Mouse (Mus musculus): ENCODE data around the gene Dscam. TPM values are rescaled to one million over a fixed set of nuclear protein-coding genes. Genes with fewer than 3 reads are reported as not detected.

The Dscam gene
- total RNA-seq, 4 experiments from 2014 or later: 32.6 to 39.6 (median 34.8) TPM

DNA sequence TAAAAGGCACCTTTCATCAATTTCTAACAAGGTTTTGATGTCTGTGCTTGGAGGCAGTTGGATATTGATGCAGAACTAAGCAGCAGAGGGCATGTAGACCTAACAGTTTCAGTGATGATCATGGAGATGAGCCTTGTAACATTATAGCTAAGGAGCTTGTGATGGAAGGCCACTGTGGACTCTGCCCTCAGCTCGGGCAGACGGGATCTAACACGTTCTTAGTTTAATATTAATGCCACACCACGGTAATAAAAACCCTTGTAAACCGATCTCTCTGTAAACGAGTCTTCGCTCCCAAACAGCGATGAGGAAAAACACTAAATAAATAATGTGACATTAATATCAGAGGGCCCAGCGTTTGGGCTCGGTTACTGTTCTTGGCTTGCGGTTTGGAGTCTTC lies 569.8 kb downstream of the Dscam start:
- DNase-seq (ENCODE audit: low spot score in 2 of 2): no peak

DNA sequence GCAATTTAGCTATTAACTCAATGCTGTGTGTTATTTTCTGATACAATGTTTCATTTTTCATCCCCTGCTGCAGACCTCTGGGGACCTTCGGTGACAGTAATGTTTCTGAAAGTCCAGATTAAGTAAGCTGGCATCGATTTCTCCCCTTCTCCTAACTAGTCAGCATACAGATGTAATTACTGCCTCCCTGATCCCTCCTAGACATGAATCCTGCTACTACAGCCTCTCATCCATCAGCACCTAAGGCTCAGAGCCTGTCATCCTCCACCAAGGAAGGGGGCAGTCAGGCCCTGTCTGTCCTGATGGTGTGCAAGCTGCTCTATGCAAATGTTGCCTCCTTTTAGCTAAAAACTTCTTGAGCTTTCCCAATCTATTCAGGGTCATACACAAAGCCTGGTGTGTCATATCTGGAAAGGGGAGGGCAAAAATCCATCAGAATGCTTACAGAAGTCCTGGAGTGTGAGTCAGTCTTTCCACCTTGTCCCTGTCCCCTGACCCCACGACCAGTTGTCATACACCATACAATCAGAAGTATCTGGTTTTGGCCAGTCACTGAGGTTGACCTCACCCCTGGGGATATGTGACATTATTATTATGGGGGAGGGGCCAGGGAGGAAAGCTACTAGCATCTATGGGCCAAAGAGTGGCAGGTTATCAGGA lies 571.0 kb downstream of the Dscam start:
- DNase-seq (ENCODE audit: low spot score in 2 of 2): no peak

DNA sequence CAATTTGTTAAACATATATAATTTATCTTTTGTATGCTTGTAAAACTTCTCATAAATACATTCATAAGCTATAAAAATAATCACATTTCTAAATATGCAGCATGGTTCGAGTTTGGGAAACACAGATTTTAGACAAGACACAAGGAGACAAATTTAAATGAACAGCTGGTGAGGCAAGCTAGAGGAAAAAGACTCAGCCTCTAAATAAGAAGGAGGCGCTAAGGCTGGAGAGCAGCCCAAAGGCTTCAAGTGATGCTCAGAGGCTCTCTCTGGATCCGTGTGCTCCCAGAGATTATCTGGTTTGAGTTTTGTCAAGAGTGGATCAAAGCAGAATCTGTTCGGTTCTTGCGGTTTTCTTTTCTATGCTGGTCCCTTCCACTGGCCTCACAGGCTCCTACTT lies 594.7 kb downstream of the Dscam start:
- DNase-seq (ENCODE audit: low spot score in 2 of 2): peak; percentile 10 to 26

DNA sequence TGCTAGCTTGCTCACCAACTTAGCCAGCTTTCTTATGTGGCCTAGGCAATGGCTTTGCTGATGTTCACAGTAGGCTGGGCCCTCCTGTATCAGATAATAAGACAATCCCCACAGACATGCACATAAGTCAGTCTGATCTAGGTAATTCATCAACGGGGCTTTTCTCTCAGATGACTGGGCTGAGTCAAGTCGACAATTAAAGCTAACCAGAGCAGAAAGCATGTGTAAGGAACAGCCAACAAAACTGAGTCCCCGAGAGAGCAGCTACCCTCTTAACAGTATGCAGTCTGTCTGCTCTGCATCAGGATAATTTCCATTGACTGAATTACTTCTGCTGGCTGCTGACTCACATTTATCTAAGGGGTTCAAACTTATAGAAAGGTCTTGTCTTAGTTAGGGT lies 603.1 kb downstream of the Dscam start:
- no peak for DNase-seq (ENCODE audit: low spot score in 2 of 2)

DNA sequence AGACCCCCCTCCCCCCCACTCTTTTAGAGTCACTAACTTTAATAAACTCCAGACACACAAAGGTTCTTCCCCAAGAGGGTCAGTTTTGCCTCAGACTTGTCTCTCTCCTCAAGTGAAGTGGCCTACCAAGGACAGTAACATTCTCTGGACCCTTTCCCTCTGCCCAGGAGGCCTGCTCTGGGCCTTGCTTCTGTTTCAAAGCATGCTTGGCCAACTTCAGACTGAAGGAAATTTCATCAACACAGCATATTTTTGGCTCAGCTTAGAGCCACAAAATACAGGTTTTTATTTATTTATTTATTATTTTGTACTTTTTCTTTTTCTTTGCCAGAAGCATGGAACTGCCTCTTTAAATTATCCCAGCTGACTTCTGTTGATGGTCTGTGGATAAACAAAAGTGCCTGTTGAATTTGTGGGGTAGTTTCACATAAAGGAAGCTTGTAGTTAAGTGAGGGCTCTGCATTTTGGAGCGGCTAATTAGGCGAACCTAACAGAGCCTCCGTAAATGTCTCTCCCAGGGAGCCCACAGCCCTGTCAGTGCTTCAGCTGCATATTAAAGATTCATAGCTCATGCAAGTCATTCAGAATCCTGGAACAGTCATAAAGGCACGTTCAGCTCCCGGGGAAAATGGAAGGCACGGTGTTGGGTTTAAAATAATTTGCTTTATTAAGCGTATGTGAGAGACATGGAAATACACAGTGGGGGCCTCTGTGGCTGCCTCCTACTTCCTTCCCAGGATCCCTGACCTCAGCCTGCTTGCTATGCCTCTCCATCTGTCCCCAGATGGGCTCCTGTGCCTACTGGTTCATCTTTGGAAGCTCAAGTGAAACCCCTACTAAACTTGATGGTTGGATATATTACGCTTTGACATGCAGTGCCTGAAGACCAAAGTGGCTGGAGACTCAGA lies 606.9 kb downstream of the Dscam start:
- DNase-seq (ENCODE audit: low spot score in 2 of 2): no peak

DNA sequence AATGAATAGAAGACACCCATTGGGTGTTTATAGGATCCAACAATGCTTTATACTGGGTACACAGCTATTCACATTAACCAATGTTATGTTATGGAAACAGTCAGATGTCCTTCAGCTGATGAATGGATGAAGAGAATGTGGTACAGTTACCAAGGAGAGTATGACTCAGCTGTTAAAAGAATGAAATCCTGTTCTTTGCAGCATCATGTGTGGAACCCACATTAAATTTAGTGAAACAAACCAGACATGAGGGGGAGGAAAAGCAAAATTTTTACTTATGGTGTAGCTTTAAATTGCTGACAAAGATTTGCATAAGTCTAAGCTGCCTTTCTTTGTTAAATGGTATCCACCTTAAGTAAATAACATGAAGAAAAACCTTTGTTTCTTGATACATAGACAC lies 610.8 kb downstream of the Dscam start:
- DNase-seq (ENCODE audit: low spot score in 2 of 2): no peak

DNA sequence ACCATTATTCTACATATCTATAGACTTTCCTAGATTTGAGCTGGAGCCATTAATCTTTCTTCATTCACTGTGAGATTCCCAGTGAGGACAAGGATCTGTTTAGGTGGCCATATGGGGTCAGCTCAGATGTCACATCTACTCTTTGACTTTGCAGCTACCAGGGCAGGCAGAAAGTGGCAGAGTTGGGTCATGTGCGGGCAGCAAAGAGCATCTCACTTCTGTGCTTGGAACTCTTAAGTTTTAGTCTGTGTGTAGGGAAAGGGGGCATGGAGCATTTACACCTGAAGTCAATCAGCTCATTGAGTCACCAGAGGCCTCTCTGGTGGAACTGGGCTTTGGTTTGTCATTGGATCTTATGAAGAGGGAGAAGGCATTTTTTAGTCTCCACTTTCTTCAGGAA lies 612.2 kb downstream of the Dscam start:
- DNase-seq (ENCODE audit: low spot score in 2 of 2): no peak

DNA sequence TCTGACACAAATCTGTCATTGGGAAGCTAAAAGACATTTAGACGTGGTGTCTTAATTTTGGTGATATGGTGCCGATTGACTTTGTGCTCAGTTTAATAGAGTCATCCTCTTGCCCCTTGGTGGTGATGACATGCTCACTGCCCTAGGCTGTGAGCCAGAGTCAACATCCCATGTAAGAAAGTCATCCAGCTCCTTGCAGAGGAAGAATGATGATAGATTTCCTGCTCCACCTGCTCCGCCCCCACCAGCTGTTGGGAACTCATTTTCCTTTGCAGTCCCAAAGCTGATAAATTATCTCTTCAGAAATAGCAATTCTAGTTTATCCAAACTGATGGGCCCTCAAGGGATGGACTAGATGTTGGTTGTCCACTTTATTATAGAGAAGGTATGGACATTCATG lies 613.9 kb downstream of the Dscam start:
- DNase-seq (ENCODE audit: low spot score in 2 of 2): no peak

DNA sequence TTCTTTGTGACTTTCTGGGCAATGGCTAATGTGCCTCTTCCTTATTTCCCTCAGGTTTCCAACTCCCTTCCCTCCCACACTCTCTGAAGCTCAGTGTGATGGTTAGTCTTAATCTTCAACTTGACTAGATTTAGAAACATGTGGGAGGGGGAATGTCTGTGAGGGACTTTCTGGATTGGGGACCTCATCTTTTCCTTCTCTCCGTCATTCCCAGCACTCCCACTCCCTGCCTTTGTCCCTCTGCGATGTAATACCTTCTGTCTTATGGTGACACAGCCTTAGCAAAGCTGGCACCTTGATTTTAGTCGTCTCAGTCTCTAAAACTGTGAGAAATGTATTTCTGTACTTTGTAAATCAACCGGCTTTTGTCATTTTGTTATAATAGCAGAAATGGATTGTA lies 615.1 kb downstream of the Dscam start:
- DNase-seq (ENCODE audit: low spot score in 2 of 2): no peak

DNA sequence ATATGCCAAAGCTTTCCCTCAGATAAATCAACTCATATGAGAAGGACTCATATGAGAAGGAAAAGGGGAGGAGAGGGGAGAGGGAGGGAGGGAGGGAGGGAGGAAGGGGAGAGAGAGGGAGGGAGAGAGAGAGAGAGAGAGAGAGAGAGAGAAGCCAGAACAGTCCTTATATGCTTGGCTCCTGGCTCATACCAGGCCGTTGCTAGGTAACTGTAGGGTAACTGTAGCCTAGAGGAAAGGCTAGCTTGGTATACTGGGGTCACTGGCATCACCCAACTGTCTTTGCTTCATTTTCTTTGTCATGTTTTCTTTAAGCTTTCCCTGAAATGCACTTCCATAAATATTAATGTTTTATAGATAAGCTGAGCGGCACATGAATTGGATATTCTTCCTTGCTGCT lies 617.9 kb downstream of the Dscam start:
- no peak for DNase-seq (ENCODE audit: low spot score in 2 of 2)

DNA sequence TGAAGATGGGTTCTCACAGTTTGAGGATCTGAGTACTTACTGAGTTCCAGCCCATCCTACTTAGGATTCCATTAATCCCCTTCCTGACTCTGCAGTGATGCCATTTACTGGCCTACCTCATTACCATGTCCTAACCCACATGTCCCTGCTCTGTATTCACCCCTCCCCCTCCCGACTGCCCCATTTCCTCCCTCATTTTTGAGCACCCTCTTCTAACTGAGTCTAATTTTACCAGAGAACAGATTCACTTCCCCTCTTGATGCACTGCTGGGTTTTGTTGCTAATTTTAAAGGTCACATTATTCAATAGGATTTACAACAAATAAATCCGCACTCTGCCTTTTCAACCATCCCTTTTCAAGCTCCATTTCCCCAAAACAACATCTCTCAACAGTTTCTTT lies 629.5 kb downstream of the Dscam start:
- DNase-seq (ENCODE audit: low spot score in 2 of 2): no peak

Other genes with a start within 250 kb of the Dscam start
- 10 to 100 TPM in 1 of 4 experiments, 1 to 10 TPM in 3; 5.4 to 10.4 (median 8.3) TPM for gene Bace2, start 186.0 kb upstream of the Dscam start, total RNA-seq (2022)